Mouse (Mus musculus) heart, adult 2 months (tissue): ENCODE results near the gene Rgl3.

Source experiments
- CTCF ChIP-seq: fragments of 200-600 bp; IDR thresholded peaks from 2 replicates; pipeline ENCODE4 v1.8.1; 2022; ENCODE audit warnings: antibody characterized with exemption, mild to moderate bottlenecking, moderate library complexity
- EP300 ChIP-seq: fragments of 200-500 bp; IDR thresholded peaks from 2 replicates; pipeline ENCODE4 v1.6.1; 2011; ENCODE audit warnings: low read depth, low read length, control low read depth; ENCODE audit not compliant: insufficient read depth
- POLR2A ChIP-seq: fragments of 200-500 bp; IDR thresholded peaks from 2 replicates; pipeline ENCODE4 v1.6.1; 2011; ENCODE audit warnings: mild to moderate bottlenecking, low read depth, low read length, control low read depth; ENCODE audit not compliant: insufficient read depth

- TF ChIP-seq CTCF, result no peak
- no peak for TF ChIP-seq POLR2A
- TF ChIP-seq EP300, result no peak
Measured at GRCm38 (mm10) chr9:21996178-21996867, 7.1 kb upstream of the Rgl3 start.
